Mouse (Mus musculus): ENCODE results near the gene Tnfsf9. TPM values are rescaled to one million over a fixed set of nuclear protein-coding genes. Genes with fewer than 3 reads are reported as not detected.

Gene Tnfsf9
- total RNA-seq, 4 experiments from 2014 or later, result 0.38 TPM; not detected in 3

- DNase-seq (ENCODE audit: low spot score in 2 of 2), result peak; percentile 33 to 34
Observed at GRCm38 (mm10) chr17:57095855-57096622, 9.1 kb upstream of the Tnfsf9 start.

DNA sequence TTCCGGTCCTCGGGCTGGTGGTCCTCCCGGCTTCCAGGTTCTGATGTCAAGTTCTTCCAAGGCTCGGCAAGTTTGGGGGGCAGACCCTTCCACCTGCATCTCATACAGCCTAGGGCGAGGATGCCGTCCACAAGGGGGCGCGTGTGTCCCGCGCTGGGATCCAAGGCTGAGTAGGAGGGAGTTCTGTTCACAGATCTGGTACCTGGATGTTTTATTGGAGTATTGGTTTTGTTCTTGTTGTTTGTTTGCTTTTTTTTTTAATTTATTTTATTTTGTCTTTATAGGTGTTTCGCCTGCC lies 8.6 kb upstream of the Tnfsf9 start:
- DNase-seq (ENCODE audit: low spot score in 2 of 2), result peak; percentile 60 to 64

DNA sequence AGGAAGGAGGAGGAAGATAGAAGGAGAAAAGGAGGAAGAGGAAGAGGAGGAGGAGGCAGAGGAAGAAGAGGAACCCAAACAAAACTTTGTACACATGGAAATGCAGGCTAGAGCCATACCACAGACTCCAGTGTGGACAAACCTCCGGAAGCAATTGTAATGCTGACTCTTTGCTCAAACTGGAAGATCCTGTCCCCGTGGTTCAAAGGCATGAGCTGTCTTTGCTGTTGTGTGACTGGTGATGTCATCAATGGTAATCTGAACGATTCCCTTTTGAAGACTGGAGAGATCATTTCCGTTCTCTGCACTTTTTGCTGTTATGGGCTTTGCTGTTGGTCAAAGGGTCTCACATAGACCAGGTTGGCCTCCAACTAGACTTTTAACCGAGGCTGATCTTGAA lies 6.8 kb upstream of the Tnfsf9 start:
- no peak for DNase-seq (ENCODE audit: low spot score in 2 of 2)

GRCm38 (mm10) chr17:57099629-57100325 lies 5.3 kb upstream of the Tnfsf9 start:
- DNase-seq (ENCODE audit: low spot score in 2 of 2), result no peak

DNA sequence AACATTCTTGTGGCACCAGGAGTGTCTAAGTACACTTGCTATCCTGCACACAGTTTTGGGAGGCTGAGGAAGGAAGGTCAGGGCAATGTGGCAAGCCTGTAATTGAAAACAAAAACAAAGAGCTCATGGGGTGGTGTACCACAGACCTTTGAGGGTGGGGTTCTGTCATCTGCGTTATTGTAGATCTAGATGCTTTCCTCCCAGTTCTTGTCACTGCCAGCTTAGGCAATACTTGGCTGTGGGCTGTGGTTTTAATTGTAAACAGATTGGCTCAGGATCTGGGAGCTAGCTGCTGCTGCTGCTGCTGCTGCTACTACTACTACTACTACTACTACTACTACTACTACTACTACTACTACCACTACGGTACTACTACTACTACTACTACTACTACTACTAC lies 2.8 kb upstream of the Tnfsf9 start:
- no peak for DNase-seq (ENCODE audit: low spot score in 2 of 2)

GRCm38 (mm10) chr17:57104496-57104895 lies 629 bp upstream of the Tnfsf9 start:
- no peak for DNase-seq (ENCODE audit: low spot score in 2 of 2)

DNA sequence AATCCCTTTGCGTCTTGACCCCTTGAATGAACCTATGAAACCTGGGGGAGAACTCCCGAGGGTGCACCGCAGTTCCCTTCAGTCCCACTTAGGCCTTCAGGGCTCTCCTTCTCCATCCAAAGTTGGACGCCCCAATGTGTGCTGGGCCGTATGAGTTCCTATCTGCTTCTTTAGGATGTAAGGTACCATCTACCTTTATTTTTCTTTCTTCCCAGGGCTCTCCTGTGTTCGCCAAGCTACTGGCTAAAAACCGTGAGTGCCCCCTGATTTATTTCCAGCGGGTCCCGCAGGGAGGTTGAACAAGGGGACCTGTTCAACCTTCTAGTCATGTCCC lies 877 bp downstream of the Tnfsf9 start:
- DNase-seq (ENCODE audit: low spot score in 2 of 2), result no peak

DNA sequence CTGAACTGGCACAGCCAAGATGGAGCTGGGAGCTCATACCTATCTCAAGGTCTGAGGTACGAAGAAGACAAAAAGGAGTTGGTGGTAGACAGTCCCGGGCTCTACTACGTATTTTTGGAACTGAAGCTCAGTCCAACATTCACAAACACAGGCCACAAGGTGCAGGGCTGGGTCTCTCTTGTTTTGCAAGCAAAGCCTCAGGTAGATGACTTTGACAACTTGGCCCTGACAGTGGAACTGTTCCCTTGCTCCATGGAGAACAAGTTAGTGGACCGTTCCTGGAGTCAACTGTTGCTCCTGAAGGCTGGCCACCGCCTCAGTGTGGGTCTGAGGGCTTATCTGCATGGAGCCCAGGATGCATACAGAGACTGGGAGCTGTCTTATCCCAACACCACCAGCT lies 1.9 kb downstream of the Tnfsf9 start:
- no peak for DNase-seq (ENCODE audit: low spot score in 2 of 2)

- no peak for DNase-seq (ENCODE audit: low spot score in 2 of 2)
Observed at GRCm38 (mm10) chr17:57108040-57108665, 3.0 kb downstream of the Tnfsf9 start.

DNA sequence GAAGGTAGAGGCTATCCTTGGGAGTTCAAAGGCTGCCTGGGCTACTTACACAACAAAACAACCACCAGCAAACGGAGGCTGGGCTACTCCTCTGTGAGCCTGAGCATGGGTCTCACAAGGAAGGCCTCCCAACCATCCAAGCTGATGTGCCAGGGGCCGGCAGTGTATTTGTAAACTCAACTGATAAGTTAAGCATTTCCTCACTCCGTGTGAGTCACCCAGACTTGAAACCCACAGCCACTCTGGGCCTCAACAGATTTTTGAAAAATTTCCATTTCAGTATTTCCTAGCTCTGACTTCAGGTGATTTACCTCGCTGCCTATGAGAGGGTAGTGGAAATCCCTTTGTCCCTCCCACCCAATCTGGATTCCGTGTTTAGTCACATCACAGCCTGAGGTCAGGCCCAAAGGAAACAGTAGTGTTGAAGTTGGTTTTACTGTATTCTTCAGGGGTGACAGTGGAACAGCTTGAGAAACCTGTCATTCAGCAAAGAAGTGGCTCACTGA lies 3.6 kb downstream of the Tnfsf9 start:
- no peak for DNase-seq (ENCODE audit: low spot score in 2 of 2)

GRCm38 (mm10) chr17:57110005-57110404 lies 4.9 kb downstream of the Tnfsf9 start:
- DNase-seq (ENCODE audit: low spot score in 2 of 2), result no peak

GRCm38 (mm10) chr17:57112768-57113474 lies 7.8 kb downstream of the Tnfsf9 start:
- no peak for DNase-seq (ENCODE audit: low spot score in 2 of 2)

DNA sequence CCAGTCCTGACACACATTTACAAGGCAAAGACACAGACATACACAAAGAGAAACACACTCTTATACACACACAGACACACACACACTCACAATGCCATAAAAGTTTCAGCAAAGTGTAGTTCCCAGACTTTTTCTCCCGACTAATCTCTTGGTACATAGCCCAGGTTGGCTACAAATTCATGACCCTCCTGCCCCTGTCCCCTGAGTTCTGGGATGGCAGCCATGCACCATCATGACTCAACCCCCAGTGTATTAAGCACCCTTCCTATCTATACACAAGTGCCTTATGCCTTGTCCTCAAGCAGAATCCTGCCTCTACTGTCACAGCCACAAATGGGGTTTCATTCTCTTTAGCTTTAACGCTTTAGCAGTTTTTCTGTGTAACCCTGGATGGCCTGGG lies 11.7 kb downstream of the Tnfsf9 start:
- no peak for DNase-seq (ENCODE audit: low spot score in 2 of 2)

GRCm38 (mm10) chr17:57118524-57119349 lies 13.6 kb downstream of the Tnfsf9 start:
- no peak for DNase-seq (ENCODE audit: low spot score in 2 of 2)

DNA sequence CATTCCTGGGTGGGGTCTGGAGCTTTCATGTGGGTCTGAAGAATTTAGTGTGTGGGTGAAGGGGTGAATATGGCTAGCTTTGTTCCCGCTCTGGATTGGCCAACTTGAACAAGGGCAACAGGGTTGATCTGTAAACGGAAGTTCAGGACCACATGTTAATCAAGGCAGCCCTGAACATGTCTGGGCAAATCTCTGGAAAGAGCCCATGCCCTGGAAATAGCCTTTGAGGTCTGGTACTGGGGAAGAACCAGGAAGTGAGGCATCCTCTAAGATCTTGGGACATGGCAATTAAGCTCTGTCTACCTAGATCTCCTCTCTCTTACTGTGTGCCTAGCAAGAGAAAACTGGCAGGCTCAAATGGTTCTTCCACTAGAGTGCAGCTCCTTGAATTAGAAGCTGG lies 16.7 kb downstream of the Tnfsf9 start:
- no peak for DNase-seq (ENCODE audit: low spot score in 2 of 2)

GRCm38 (mm10) chr17:57123192-57124118 lies 18.3 kb downstream of the Tnfsf9 start:
- DNase-seq (ENCODE audit: low spot score in 2 of 2), result no peak

DNA sequence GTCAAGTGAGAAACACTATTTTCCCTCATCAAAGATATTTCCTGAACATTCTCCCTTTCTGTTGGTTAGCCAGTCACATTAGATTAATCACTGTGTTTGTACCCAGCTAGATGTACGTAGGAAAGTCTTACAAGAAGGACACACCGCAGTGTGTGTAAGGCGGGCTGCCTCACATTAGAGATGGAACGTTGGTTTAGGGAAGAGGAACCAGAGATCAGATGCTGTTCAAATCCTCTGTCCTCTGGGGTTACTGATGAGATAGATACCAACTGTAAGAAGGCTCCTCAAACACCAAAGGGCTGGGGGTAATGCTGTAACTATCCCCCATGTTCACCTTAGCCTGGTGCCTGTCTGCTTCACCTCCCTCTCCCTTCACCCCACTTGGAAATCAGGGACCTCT lies 19.7 kb downstream of the Tnfsf9 start:
- DNase-seq (ENCODE audit: low spot score in 2 of 2), result no peak

- no peak for DNase-seq (ENCODE audit: low spot score in 2 of 2)
Observed at GRCm38 (mm10) chr17:57125853-57126622, 20.9 kb downstream of the Tnfsf9 start.

- DNase-seq (ENCODE audit: low spot score in 2 of 2), result no peak
Observed at GRCm38 (mm10) chr17:57131793-57132192, 26.7 kb downstream of the Tnfsf9 start.

Data from gastrocnemius, adult 8-10 months (tissue).